Mouse (Mus musculus): Measurements from ENCODE around the gene Mrpl17.

The Mrpl17 gene

GRCm38 (mm10) chr7:105784556-105784955, 26.3 kb downstream of the Mrpl17 start:
- no peak for DNase-seq

GRCm38 (mm10) chr7:105783861-105784260, 27.0 kb downstream of the Mrpl17 start:
- no peak for DNase-seq

- peak; percentile 71 to 81 for DNase-seq
Measured at GRCm38 (mm10) chr7:105778553-105779265, 32.2 kb downstream of the Mrpl17 start.

GRCm38 (mm10) chr7:105777797-105778552, 32.9 kb downstream of the Mrpl17 start:
- DNase-seq: peak; percentile 62 to 69

GRCm38 (mm10) chr7:105777316-105777715, 33.6 kb downstream of the Mrpl17 start:
- no peak for DNase-seq

- DNase-seq: no peak
Measured at GRCm38 (mm10) chr7:105776026-105776425, 34.9 kb downstream of the Mrpl17 start.

GRCm38 (mm10) chr7:105774661-105775060, 36.2 kb downstream of the Mrpl17 start:
- DNase-seq: no peak

GRCm38 (mm10) chr7:105773041-105773440, 37.9 kb downstream of the Mrpl17 start:
- DNase-seq: no peak

- no peak for DNase-seq
Measured at GRCm38 (mm10) chr7:105772331-105772730, 38.6 kb downstream of the Mrpl17 start.

- no peak for DNase-seq
Measured at GRCm38 (mm10) chr7:105769959-105770358, 40.9 kb downstream of the Mrpl17 start.

- peak; percentile 38 to 63 for DNase-seq
Measured at GRCm38 (mm10) chr7:105767729-105768165, 43.2 kb downstream of the Mrpl17 start.

- no peak for DNase-seq
Measured at GRCm38 (mm10) chr7:105764331-105764730, 46.6 kb downstream of the Mrpl17 start.

- no peak for DNase-seq
Measured at GRCm38 (mm10) chr7:105762517-105763270, 48.2 kb downstream of the Mrpl17 start.

- DNase-seq: no peak
Measured at GRCm38 (mm10) chr7:105761813-105762484, 49.0 kb downstream of the Mrpl17 start.

- no peak for DNase-seq
Measured at GRCm38 (mm10) chr7:105753281-105753680, 57.6 kb downstream of the Mrpl17 start.
